Mouse (Mus musculus): ENCODE measurements around the gene Tob2. TPM values are rescaled to one million over a fixed set of nuclear protein-coding genes. Genes with fewer than 3 reads are reported as not detected.
A peak's percentile ranks its signal among the peaks of the same experiment; 100 is the strongest.

Gene Tob2
- total RNA-seq, 1 experiment, result 20.9 TPM

- in situ Hi-C loops (cut with MboI; ENCODE audit: low sequenced_read_pairs in 2 of 2, unreplicated experiment in 2 of 2), result no loop called here
- no peaks in the 10 kb centered on the region for H3K9me3 ChIP-seq (ENCODE audit: control insufficient read depth, insufficient read depth, low read depth, low read length)
- TF ChIP-seq ZC3H11A (IDR thresholded peaks at IDR 0.05; ENCODE audit: borderline replicate concordance, low read depth, low read length) (no peak), CHD2 (IDR thresholded peaks at IDR 0.05; ENCODE audit: low read depth, low read length) (peak; percentile 85), HCFC1 (IDR thresholded peaks at IDR 0.05; ENCODE audit: borderline replicate concordance, insufficient read depth, low read length) (peak; percentile 74; the same call in 1 of the 2 replicates), ZNF384 (IDR thresholded peaks at IDR 0.05; ENCODE audit: low read depth, low read length) (no peak), MAFK (IDR thresholded peaks at IDR 0.05; ENCODE audit: insufficient read depth, low read depth, low read length) (no peak)
- H3K4me3 ChIP-seq (ENCODE audit: insufficient read depth in 1 of 2, low read depth in 1 of 2, low read length in 2 of 2, poor library complexity in 1 of 2, severe bottlenecking in 1 of 2), result peak overlapping the region; percentile 84 to 85
- peaks cover 0 to 8% of the 10 kb centered on the region in 2 experiments; a peak in 2 of 4 replicates for H3K4me1 ChIP-seq (ENCODE audit: control insufficient read depth in 2 of 2, insufficient read depth in 2 of 2, low read length in 2 of 2, poor library complexity in 1 of 2)
- H3K36me3 ChIP-seq (ENCODE audit: control insufficient read depth, insufficient read depth, low read length, poor library complexity, severe bottlenecking), result no peaks in the 10 kb centered on the region
- peak; percentile 69 for DNase-seq (ENCODE audit: low read depth, low spot score)
- H3K9ac ChIP-seq (ENCODE audit: insufficient read depth, low read depth, low read length, poor library complexity, severe bottlenecking), result peak overlapping the region; percentile 88
- H3K27ac ChIP-seq (ENCODE audit: insufficient read depth, low read depth, low read length, poor library complexity, severe bottlenecking), result no peak overlapping the region
Measured at GRCm38 (mm10) chr15:81858138-81858516, 469 bp downstream of the Tob2 start.

- TF ChIP-seq ZNF384 (IDR thresholded peaks at IDR 0.05; ENCODE audit: low read depth, low read length) (no peak), MAFK (IDR thresholded peaks at IDR 0.05; ENCODE audit: insufficient read depth, low read depth, low read length) (no peak), CHD2 (IDR thresholded peaks at IDR 0.05; ENCODE audit: low read depth, low read length) (no peak), ZC3H11A (IDR thresholded peaks at IDR 0.05; ENCODE audit: borderline replicate concordance, low read depth, low read length) (no peak), HCFC1 (IDR thresholded peaks at IDR 0.05; ENCODE audit: borderline replicate concordance, insufficient read depth, low read length) (no peak)
- Histone ChIP-seq H3K36me3 (ENCODE audit: control insufficient read depth, insufficient read depth, low read length, poor library complexity, severe bottlenecking) (no peaks in the 10 kb centered on the region), H3K9ac (ENCODE audit: insufficient read depth, low read depth, low read length, poor library complexity, severe bottlenecking) (peak overlapping the region; percentile 88), H3K4me3 (ENCODE audit: insufficient read depth in 1 of 2, low read depth in 1 of 2, low read length in 2 of 2, poor library complexity in 1 of 2, severe bottlenecking in 1 of 2) (peak overlapping the region; percentile 84 to 85), H3K27ac (ENCODE audit: insufficient read depth, low read depth, low read length, poor library complexity, severe bottlenecking) (no peak overlapping the region), H3K4me1 (ENCODE audit: control insufficient read depth in 2 of 2, insufficient read depth in 2 of 2, low read length in 2 of 2, poor library complexity in 1 of 2) (peaks cover 0 to 8% of the 10 kb centered on the region in 2 experiments; a peak in 2 of 4 replicates), H3K9me3 (ENCODE audit: control insufficient read depth, insufficient read depth, low read depth, low read length) (no peaks in the 10 kb centered on the region)
- in situ Hi-C loops (cut with MboI; ENCODE audit: low sequenced_read_pairs in 2 of 2, unreplicated experiment in 2 of 2), result no loop called here
- no peak for DNase-seq (ENCODE audit: low read depth, low spot score)
Measured at GRCm38 (mm10) chr15:81857724-81858116, 876 bp downstream of the Tob2 start.

- H3K9me3 ChIP-seq (ENCODE audit: control insufficient read depth, insufficient read depth, low read depth, low read length), result no peaks in the 10 kb centered on the region
- in situ Hi-C loops (cut with MboI; ENCODE audit: low sequenced_read_pairs in 2 of 2, unreplicated experiment in 2 of 2), result no loop called here
- H3K36me3 ChIP-seq (ENCODE audit: control insufficient read depth, insufficient read depth, low read length, poor library complexity, severe bottlenecking), result no peaks in the 10 kb centered on the region
- peak overlapping the region; percentile 84 to 85 for H3K4me3 ChIP-seq (ENCODE audit: insufficient read depth in 1 of 2, low read depth in 1 of 2, low read length in 2 of 2, poor library complexity in 1 of 2, severe bottlenecking in 1 of 2)
- H3K9ac ChIP-seq (ENCODE audit: insufficient read depth, low read depth, low read length, poor library complexity, severe bottlenecking), result peak overlapping the region; percentile 88
- no peak overlapping the region for H3K27ac ChIP-seq (ENCODE audit: insufficient read depth, low read depth, low read length, poor library complexity, severe bottlenecking)
- TF ChIP-seq CHD2 (IDR thresholded peaks at IDR 0.05; ENCODE audit: low read depth, low read length) (no peak), ZNF384 (IDR thresholded peaks at IDR 0.05; ENCODE audit: low read depth, low read length) (no peak), ZC3H11A (IDR thresholded peaks at IDR 0.05; ENCODE audit: borderline replicate concordance, low read depth, low read length) (no peak), MAFK (IDR thresholded peaks at IDR 0.05; ENCODE audit: insufficient read depth, low read depth, low read length) (no peak), HCFC1 (IDR thresholded peaks at IDR 0.05; ENCODE audit: borderline replicate concordance, insufficient read depth, low read length) (no peak)
- no peak for DNase-seq (ENCODE audit: low read depth, low spot score)
- H3K4me1 ChIP-seq (ENCODE audit: control insufficient read depth in 2 of 2, insufficient read depth in 2 of 2, low read length in 2 of 2, poor library complexity in 1 of 2), result peaks cover 0 to 8% of the 10 kb centered on the region in 2 experiments; a peak in 2 of 4 replicates
Measured at GRCm38 (mm10) chr15:81856938-81857723, 1.5 kb downstream of the Tob2 start.

- peak; percentile 79 for DNase-seq (ENCODE audit: low read depth, low spot score)
- in situ Hi-C loops (cut with MboI; ENCODE audit: low sequenced_read_pairs in 2 of 2, unreplicated experiment in 2 of 2), result no loop called here
- H3K4me1 ChIP-seq (ENCODE audit: control insufficient read depth in 2 of 2, insufficient read depth in 2 of 2, low read length in 2 of 2, poor library complexity in 1 of 2), result peaks cover 0 to 9% of the 10 kb centered on the region in 2 experiments; a peak in 2 of 4 replicates
- peak overlapping the region; percentile 84 to 85 for H3K4me3 ChIP-seq (ENCODE audit: insufficient read depth in 1 of 2, low read depth in 1 of 2, low read length in 2 of 2, poor library complexity in 1 of 2, severe bottlenecking in 1 of 2)
- no peaks in the 10 kb centered on the region for H3K9me3 ChIP-seq (ENCODE audit: control insufficient read depth, insufficient read depth, low read depth, low read length)
- no peaks in the 10 kb centered on the region for H3K36me3 ChIP-seq (ENCODE audit: control insufficient read depth, insufficient read depth, low read length, poor library complexity, severe bottlenecking)
- TF ChIP-seq ZC3H11A (IDR thresholded peaks at IDR 0.05; ENCODE audit: borderline replicate concordance, low read depth, low read length) (no peak), ZNF384 (IDR thresholded peaks at IDR 0.05; ENCODE audit: low read depth, low read length) (no peak), MAFK (IDR thresholded peaks at IDR 0.05; ENCODE audit: insufficient read depth, low read depth, low read length) (no peak), CHD2 (IDR thresholded peaks at IDR 0.05; ENCODE audit: low read depth, low read length) (no peak), HCFC1 (IDR thresholded peaks at IDR 0.05; ENCODE audit: borderline replicate concordance, insufficient read depth, low read length) (peak; percentile 94)
- H3K27ac ChIP-seq (ENCODE audit: insufficient read depth, low read depth, low read length, poor library complexity, severe bottlenecking), result no peak overlapping the region
- H3K9ac ChIP-seq (ENCODE audit: insufficient read depth, low read depth, low read length, poor library complexity, severe bottlenecking), result peak overlapping the region; percentile 76
Measured at GRCm38 (mm10) chr15:81856030-81856790, 2.4 kb downstream of the Tob2 start.

Data from ES-E14 (cell line).